Mouse (Mus musculus) neural tube, embryonic 14.5 days (tissue): ENCODE measurements around the gene Itgb6. TPM values are rescaled to one million over a fixed set of nuclear protein-coding genes. Genes with fewer than 3 reads are reported as not detected.

Source experiments
- ATAC-seq: fragments of 200-750 bp; cut with Nextera tagmentation; 2 replicates; pipeline ENCODE4 v1.8.0; 2017; ENCODE audit warnings: low read depth, mild to moderate bottlenecking, moderate TSS enrichment, moderate library complexity
- H3K27ac ChIP-seq: fragments of 300-500 bp; sonication (generic); 2 replicates; pipeline ENCODE4 v1.5.1; 2014; ENCODE audit warnings: low read depth, mild to moderate bottlenecking, control low read depth, low read length, moderate library complexity, mixed read lengths
- H3K27me3 ChIP-seq: fragments of 300-500 bp; sonication (generic); 2 replicates; pipeline ENCODE4 v1.6.1; 2014; ENCODE audit warnings: low read length; ENCODE audit not compliant: control insufficient read depth, insufficient read depth
- H3K36me3 ChIP-seq: fragments of 300-500 bp; sonication (generic); 2 replicates; pipeline ENCODE4 v1.6.1; 2014; ENCODE audit warnings: low read length, mixed read lengths; ENCODE audit not compliant: control insufficient read depth, insufficient read depth
- H3K4me1 ChIP-seq: fragments of 300-500 bp; sonication (generic); 2 replicates; pipeline ENCODE4 v1.6.1; 2014; ENCODE audit warnings: low read length; ENCODE audit not compliant: control insufficient read depth, insufficient read depth
- H3K4me2 ChIP-seq: fragments of 300-500 bp; sonication (generic); 2 replicates; pipeline ENCODE4 v1.6.1; 2014; ENCODE audit warnings: mild to moderate bottlenecking, low read depth, low read length, control low read depth
- H3K4me3 ChIP-seq: fragments of 300-500 bp; sonication (generic); 2 replicates; pipeline ENCODE4 v1.5.1; 2014; ENCODE audit warnings: low read depth, low read length, control low read depth, mixed read lengths
- H3K9ac ChIP-seq: fragments of 300-500 bp; sonication (generic); replicated peaks from 2 replicates; pipeline ENCODE4 v1.6.1; 2014; ENCODE audit warnings: low read depth, mild to moderate bottlenecking, control low read depth, low read length, mixed read lengths
- H3K9me3 ChIP-seq: fragments of 300-500 bp; sonication (generic); 2 replicates; pipeline ENCODE4 v1.6.1; 2016; ENCODE audit warnings: low read length; ENCODE audit not compliant: control insufficient read depth
- WGBS: fragments of 180-500 bp; shearing (Covaris S2); extraction: QIAGEN DNeasy Blood & Tissue Kit; methylation state at CpG from one replicate; pipeline ENCODE4 v1.1.7; 2014; 5-methylcytosine and 5-hydroxymethylcytosine counted together
- polyA plus RNA-seq: library from polyadenylated mRNA; unstranded; fragments of >200 nt; fragmentation: Nextera tagmentation; extraction: Ambion mirVana; gene quantifications from 2 replicates; pipeline ENCODE4 v1.2.1, GENCODE M21; 2014

Itgb6 gene
- polyA plus RNA-seq, 1 experiment from 2014 or later, result 0.08 TPM

GRCm38 (mm10) chr2:60674413-60674812 is 48.0 kb downstream of the Itgb6 start:
- H3K27me3 ChIP-seq, result no peaks in the 10 kb centered on the region
- no peaks in the 10 kb centered on the region for H3K4me1 ChIP-seq
- no peaks in the 10 kb centered on the region for H3K9me3 ChIP-seq
- no peak overlapping the region for H3K9ac ChIP-seq
- H3K4me2 ChIP-seq, result no peak overlapping the region
- 77% methylated on average over 7 of the region's 7 CpGs for WGBS
- H3K27ac ChIP-seq, result no peak overlapping the region
- no peaks in the 10 kb centered on the region for H3K36me3 ChIP-seq
- no peak for ATAC-seq
- H3K4me3 ChIP-seq, result no peak overlapping the region

GRCm38 (mm10) chr2:60672973-60673954 is 49.2 kb downstream of the Itgb6 start:
- no peak overlapping the region for H3K27ac ChIP-seq
- no peak overlapping the region for H3K9ac ChIP-seq
- H3K9me3 ChIP-seq, result no peaks in the 10 kb centered on the region
- ATAC-seq, result no peak
- H3K4me1 ChIP-seq, result no peaks in the 10 kb centered on the region
- 61% methylated on average over 17 of the region's 17 CpGs for WGBS
- no peaks in the 10 kb centered on the region for H3K36me3 ChIP-seq
- H3K4me3 ChIP-seq, result no peak overlapping the region
- no peaks in the 10 kb centered on the region for H3K27me3 ChIP-seq
- H3K4me2 ChIP-seq, result no peak overlapping the region

GRCm38 (mm10) chr2:60671215-60671614 is 51.2 kb downstream of the Itgb6 start:
- WGBS, result 86% methylated on average over 1 of the region's 1 CpGs
- no peaks in the 10 kb centered on the region for H3K36me3 ChIP-seq
- no peaks in the 10 kb centered on the region for H3K9me3 ChIP-seq
- ATAC-seq, result no peak
- no peaks in the 10 kb centered on the region for H3K4me1 ChIP-seq
- H3K27ac ChIP-seq, result no peak overlapping the region
- no peak overlapping the region for H3K4me2 ChIP-seq
- H3K4me3 ChIP-seq, result no peak overlapping the region
- no peak overlapping the region for H3K9ac ChIP-seq
- no peaks in the 10 kb centered on the region for H3K27me3 ChIP-seq

GRCm38 (mm10) chr2:60663071-60663470 is 59.4 kb downstream of the Itgb6 start:
- Histone ChIP-seq H3K4me1 (no peaks in the 10 kb centered on the region), H3K9me3 (no peaks in the 10 kb centered on the region), H3K9ac (no peak overlapping the region), H3K4me3 (no peak overlapping the region), H3K27me3 (no peaks in the 10 kb centered on the region), H3K4me2 (no peak overlapping the region), H3K36me3 (no peaks in the 10 kb centered on the region), H3K27ac (no peak overlapping the region)
- ATAC-seq, result no peak
- 61% methylated on average over 1 of the region's 1 CpGs for WGBS

- 85% methylated on average over 4 of the region's 4 CpGs for WGBS
- H3K4me3 ChIP-seq, result no peak overlapping the region
- H3K4me1 ChIP-seq, result no peaks in the 10 kb centered on the region
- ATAC-seq, result no peak
- no peak overlapping the region for H3K9ac ChIP-seq
- H3K27me3 ChIP-seq, result no peaks in the 10 kb centered on the region
- H3K4me2 ChIP-seq, result no peak overlapping the region
- no peaks in the 10 kb centered on the region for H3K9me3 ChIP-seq
- no peak overlapping the region for H3K27ac ChIP-seq
- no peaks in the 10 kb centered on the region for H3K36me3 ChIP-seq
These were observed 62.5 kb downstream of the Itgb6 start for GRCm38 (mm10) chr2:60659993-60660392.

- ATAC-seq, result no peak
- no peak overlapping the region for H3K4me3 ChIP-seq
- H3K27ac ChIP-seq, result no peak overlapping the region
- no peaks in the 10 kb centered on the region for H3K4me1 ChIP-seq
- no peak overlapping the region for H3K9ac ChIP-seq
- H3K4me2 ChIP-seq, result no peak overlapping the region
- 85% methylated on average over 3 of the region's 3 CpGs for WGBS
- no peaks in the 10 kb centered on the region for H3K27me3 ChIP-seq
- H3K36me3 ChIP-seq, result no peaks in the 10 kb centered on the region
- no peaks in the 10 kb centered on the region for H3K9me3 ChIP-seq
These were observed 63.5 kb downstream of the Itgb6 start for GRCm38 (mm10) chr2:60658992-60659391.

GRCm38 (mm10) chr2:60654828-60655227 is 67.6 kb downstream of the Itgb6 start:
- H3K36me3 ChIP-seq, result no peaks in the 10 kb centered on the region
- no peaks in the 10 kb centered on the region for H3K9me3 ChIP-seq
- ATAC-seq, result no peak
- no peaks in the 10 kb centered on the region for H3K4me1 ChIP-seq
- no peak overlapping the region for H3K9ac ChIP-seq
- no peaks in the 10 kb centered on the region for H3K27me3 ChIP-seq
- no peak overlapping the region for H3K4me2 ChIP-seq
- WGBS, result 45% methylated on average over 4 of the region's 4 CpGs
- H3K4me3 ChIP-seq, result no peak overlapping the region
- H3K27ac ChIP-seq, result no peak overlapping the region

GRCm38 (mm10) chr2:60650155-60650554 is 72.3 kb downstream of the Itgb6 start:
- WGBS, result 84% methylated on average over 5 of the region's 5 CpGs
- H3K4me1 ChIP-seq, result 0 out of 2 replicates have a peak, but pooled peaks cover 3% of the 10 kb centered on the region
- H3K36me3 ChIP-seq, result no peaks in the 10 kb centered on the region
- no peak overlapping the region for H3K4me2 ChIP-seq
- no peaks in the 10 kb centered on the region for H3K27me3 ChIP-seq
- no peak for ATAC-seq
- no peaks in the 10 kb centered on the region for H3K9me3 ChIP-seq
- no peak overlapping the region for H3K4me3 ChIP-seq
- no peak overlapping the region for H3K27ac ChIP-seq
- H3K9ac ChIP-seq, result no peak overlapping the region

- peak; percentile 58; the same call in 1 of the 2 replicates for ATAC-seq
- Histone ChIP-seq H3K4me3 (no peak overlapping the region), H3K27me3 (no peaks in the 10 kb centered on the region), H3K4me1 (0 out of 2 replicates have a peak, but pooled peaks cover 3% of the 10 kb centered on the region), H3K9me3 (no peaks in the 10 kb centered on the region), H3K36me3 (no peaks in the 10 kb centered on the region), H3K27ac (no peak overlapping the region), H3K9ac (no peak overlapping the region), H3K4me2 (no peak overlapping the region)
- 23% methylated on average over 5 of the region's 5 CpGs for WGBS
These were observed 74.8 kb downstream of the Itgb6 start for GRCm38 (mm10) chr2:60647650-60648049.
